Mouse (Mus musculus): ENCODE data around the gene Syt17. TPM values are rescaled to one million over a fixed set of nuclear protein-coding genes. Genes with fewer than 3 reads are reported as not detected.

Gene Syt17
- total and polyA plus RNA-seq, 3 experiments, result not detected

DNA sequence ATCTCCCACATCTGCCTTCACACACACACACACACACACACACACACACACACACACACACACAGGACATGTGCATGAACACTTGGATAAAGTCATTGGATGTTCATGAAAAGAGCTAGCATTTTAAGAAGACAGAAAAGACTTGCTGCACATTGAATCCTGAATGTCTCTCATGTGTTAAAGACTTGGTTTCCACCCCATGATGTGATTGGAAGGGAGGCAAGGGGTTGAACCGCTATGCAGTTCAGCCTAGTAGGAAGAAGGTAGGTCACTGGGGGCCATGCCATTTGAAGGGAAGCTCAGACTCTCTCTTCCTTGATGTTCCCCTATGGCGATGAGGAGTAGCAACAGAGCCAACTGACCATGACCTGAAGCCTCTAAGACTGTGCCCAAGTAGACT, 34.0 kb upstream of the Syt17 start:
- in situ Hi-C loops (cut with MboI; ENCODE audit: low pct_ligation_motif_present, low pct_unique_long_range_greater_than_20kb, low sequenced_read_pairs), result no loop called here
- Histone ChIP-seq H3K4me1 (ENCODE audit: control insufficient read depth in 1 of 2, insufficient read depth in 2 of 2) (peaks cover 28 to 52% of the 10 kb centered on the region in 2 experiments), H3K4me2 (ENCODE audit: insufficient read depth, low read depth, poor library complexity, severe bottlenecking) (peak overlapping the region; percentile 34; the same call in 1 of the 2 replicates)

GRCm38 (mm10) chr7:118481047-118481810, 33.2 kb upstream of the Syt17 start:
- DNase-seq (ENCODE audit: extremely low read depth), result no peak
- H3K27ac ChIP-seq (ENCODE audit: insufficient read depth, low read depth), result no peak overlapping the region
- in situ Hi-C loops (cut with MboI; ENCODE audit: low pct_ligation_motif_present, low pct_unique_long_range_greater_than_20kb, low sequenced_read_pairs), result no loop called here
- H3K4me1 ChIP-seq (ENCODE audit: control insufficient read depth in 1 of 2, insufficient read depth in 2 of 2), result peaks cover 28 to 52% of the 10 kb centered on the region in 2 experiments
- no peaks in the 10 kb centered on the region for H3K36me3 ChIP-seq (replicated peaks in 1 of 2; ENCODE audit: control insufficient read depth in 1 of 2, insufficient read depth in 1 of 2, low read length in 1 of 2)
- peak overlapping the region; percentile 34 for H3K4me2 ChIP-seq (ENCODE audit: insufficient read depth, low read depth, poor library complexity, severe bottlenecking)
- H3K9ac ChIP-seq (ENCODE audit: insufficient read depth, low read depth), result 0 out of 2 replicates have a peak overlapping the region, but pooled peaks have one; percentile 16
- no peaks in the 10 kb centered on the region for H3K79me2 ChIP-seq (replicated peaks; ENCODE audit: control insufficient read depth, extremely low read depth, insufficient read depth, poor library complexity, severe bottlenecking)
- TF ChIP-seq ELF1 (IDR thresholded peaks at IDR 0.05; ENCODE audit: low read depth, low read length), result peak; percentile 4; the same call in 1 of the 2 replicates
- no peak for TF ChIP-seq ZNF384 (IDR thresholded peaks at IDR 0.05; ENCODE audit: low read depth, low read length)
- TF ChIP-seq MXI1 (IDR thresholded peaks at IDR 0.05; ENCODE audit: low read depth, low read length), result no peak
- TF ChIP-seq BHLHE40 (IDR thresholded peaks at IDR 0.05; ENCODE audit: low read depth, low read length), result 0 out of 2 replicates have a peak, but pooled peaks have one; percentile 4
- dilution Hi-C loops (cut with MboI; ENCODE audit: extremely low pct_ligation_motif_present, extremely low pct_unique_long_range_greater_than_20kb, low sequenced_read_pairs), result no loop called here
- no peak overlapping the region for H3K4me3 ChIP-seq (replicated peaks in 1 of 3; ENCODE audit: low read depth in 2 of 3, low read length in 2 of 3, poor library complexity in 1 of 3)
- H3K27me3 ChIP-seq (replicated peaks), result no peaks in the 10 kb centered on the region
- no peaks in the 10 kb centered on the region for H3K9me3 ChIP-seq (replicated peaks; ENCODE audit: low read length)

More for the DNA sequence above, 34.0 kb upstream of the Syt17 start:
- no peaks in the 10 kb centered on the region for H3K9me3 ChIP-seq (replicated peaks; ENCODE audit: low read length)
- H3K36me3 ChIP-seq (replicated peaks in 1 of 2; ENCODE audit: control insufficient read depth in 1 of 2, insufficient read depth in 1 of 2, low read length in 1 of 2), result no peaks in the 10 kb centered on the region
- dilution Hi-C loops (cut with MboI; ENCODE audit: extremely low pct_ligation_motif_present, extremely low pct_unique_long_range_greater_than_20kb, low sequenced_read_pairs), result no loop called here
- no peak overlapping the region for H3K27ac ChIP-seq (ENCODE audit: insufficient read depth, low read depth)
- no peaks in the 10 kb centered on the region for H3K79me2 ChIP-seq (replicated peaks; ENCODE audit: control insufficient read depth, extremely low read depth, insufficient read depth, poor library complexity, severe bottlenecking)
- H3K9ac ChIP-seq (ENCODE audit: insufficient read depth, low read depth), result no peak overlapping the region; the same call in 1 of the 2 replicates
- no peak for DNase-seq (ENCODE audit: extremely low read depth)
- peak overlapping the region in 1 of 3 experiments; percentile 18 for H3K4me3 ChIP-seq (replicated peaks in 1 of 3; ENCODE audit: low read depth in 2 of 3, low read length in 2 of 3, poor library complexity in 1 of 3)
- no peaks in the 10 kb centered on the region for H3K27me3 ChIP-seq (replicated peaks)
- no peak for TF ChIP-seq GABPA (IDR thresholded peaks at IDR 0.05; ENCODE audit: insufficient replicate concordance, low read depth, low read length)
- no peak for TF ChIP-seq USF2 (conservative IDR thresholded peaks at IDR 0.05; ENCODE audit: low read depth, low read length)
- TF ChIP-seq MAX (IDR thresholded peaks at IDR 0.05; ENCODE audit: low read length), result 0 out of 2 replicates have a peak, but pooled peaks have one; percentile 23
- TF ChIP-seq MAZ (IDR thresholded peaks at IDR 0.05; ENCODE audit: low read depth, low read length), result no peak
- TF ChIP-seq ZNF384 (IDR thresholded peaks at IDR 0.05; ENCODE audit: low read depth, low read length), result no peak
- TF ChIP-seq HCFC1 (IDR thresholded peaks at IDR 0.05; ENCODE audit: low read depth, low read length), result no peak
- 0 out of 2 replicates have a peak, but pooled peaks have one; percentile 2 for TF ChIP-seq EP300 (IDR thresholded peaks at IDR 0.05; ENCODE audit: low read length)
- TF ChIP-seq MXI1 (IDR thresholded peaks at IDR 0.05; ENCODE audit: low read depth, low read length), result peak; percentile 57; the same call in 1 of the 2 replicates
- peak; percentile 41; the same call in 1 of the 2 replicates for TF ChIP-seq BHLHE40 (IDR thresholded peaks at IDR 0.05; ENCODE audit: low read depth, low read length)
- TF ChIP-seq SIN3A (IDR thresholded peaks at IDR 0.05; ENCODE audit: low read length), result peak; percentile 66
